Mouse (Mus musculus): ENCODE measurements around the gene Pipox. TPM values are rescaled to one million over a fixed set of nuclear protein-coding genes. Genes with fewer than 3 reads are reported as not detected.

The Pipox gene
- total and polyA plus RNA-seq, 2 experiments from 2014 or later: 3.6 to 5.1 TPM

DNA sequence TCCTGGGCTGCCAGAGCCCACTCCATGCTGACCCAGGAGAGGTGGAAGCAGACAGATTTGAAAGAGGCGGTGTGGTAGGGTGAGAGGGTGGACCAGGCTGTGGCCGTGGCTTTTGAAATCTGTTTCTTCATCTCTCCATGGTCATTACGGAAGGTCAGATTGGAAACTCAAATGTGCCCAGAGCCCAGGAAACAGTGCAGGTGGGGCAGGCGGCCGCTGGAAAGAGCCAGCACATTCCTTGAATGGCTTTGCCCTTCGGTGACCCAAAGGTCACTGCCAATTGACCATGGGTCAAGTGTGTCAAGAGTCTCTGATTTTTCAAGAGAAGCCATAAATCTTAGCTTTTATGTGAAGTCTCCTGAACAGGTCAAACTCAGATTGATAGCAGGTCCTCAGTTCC lies 19.6 kb upstream of the Pipox start:
- Histone ChIP-seq H3K27me3 (ENCODE audit: insufficient read depth, low read length) (no peaks in the 10 kb centered on the region), H3K9me3 (ENCODE audit: low read length) (no peaks in the 10 kb centered on the region), H3K36me3 (ENCODE audit: insufficient read depth, low read length) (no peaks in the 10 kb centered on the region), H3K27ac (ENCODE audit: low read depth, low read length) (no peak overlapping the region), H3K4me3 (ENCODE audit: low read depth, low read length) (no peak overlapping the region), H3K4me1 (ENCODE audit: insufficient read depth, low read length) (peaks cover 18% of the 10 kb centered on the region), H3K9ac (replicated peaks; ENCODE audit: low read length, poor library complexity, severe bottlenecking) (no peak overlapping the region), H3K4me2 (ENCODE audit: low read depth, low read length, poor library complexity, severe bottlenecking) (no peak overlapping the region)
- no peak for TF ChIP-seq CTCF (IDR thresholded peaks at IDR 0.05)
- ATAC-seq (ENCODE audit: low FRiP score): no peak
- no peak for DNase-seq (ENCODE audit: low spot score)
- 65% methylated on average over 6 of the region's 6 CpGs for WGBS

DNA sequence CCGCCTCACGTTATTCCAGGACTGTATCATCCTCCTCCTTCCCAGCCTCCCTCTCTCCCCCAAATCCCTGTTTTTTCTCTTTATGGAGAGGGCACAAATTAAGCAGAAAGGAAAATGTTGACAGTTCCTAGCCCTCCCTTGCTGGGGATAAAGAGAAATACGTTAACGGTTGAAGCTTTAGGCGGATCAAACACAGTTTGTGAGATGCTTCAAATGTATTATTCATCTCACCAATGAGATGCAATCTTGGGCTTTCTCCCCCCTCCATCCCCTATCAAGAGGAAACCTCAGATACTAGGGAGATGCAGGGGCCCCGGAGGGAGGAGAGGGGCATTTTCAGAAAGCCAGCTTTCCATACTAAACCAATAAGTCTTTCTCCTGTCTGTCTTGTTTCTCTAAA lies 15.9 kb upstream of the Pipox start:
- peaks cover 7% of the 10 kb centered on the region; the same call in 1 of the 2 replicates for H3K4me1 ChIP-seq (ENCODE audit: insufficient read depth, low read length)
- H3K9me3 ChIP-seq (ENCODE audit: low read length): no peaks in the 10 kb centered on the region
- 17% methylated on average over 6 of the region's 6 CpGs for WGBS
- no peak overlapping the region for H3K4me2 ChIP-seq (ENCODE audit: low read depth, low read length, poor library complexity, severe bottlenecking)
- H3K4me3 ChIP-seq (ENCODE audit: low read depth, low read length): no peak overlapping the region
- ATAC-seq (ENCODE audit: low FRiP score): no peak
- no peak overlapping the region for H3K9ac ChIP-seq (replicated peaks; ENCODE audit: low read length, poor library complexity, severe bottlenecking)
- no peak for TF ChIP-seq CTCF (IDR thresholded peaks at IDR 0.05)
- 0 out of 2 replicates have a peak overlapping the region, but pooled peaks have one; percentile 38 for H3K27ac ChIP-seq (ENCODE audit: low read depth, low read length)
- H3K36me3 ChIP-seq (ENCODE audit: insufficient read depth, low read length): no peaks in the 10 kb centered on the region
- no peak for DNase-seq (ENCODE audit: low spot score)
- no peaks in the 10 kb centered on the region for H3K27me3 ChIP-seq (ENCODE audit: insufficient read depth, low read length)

DNA sequence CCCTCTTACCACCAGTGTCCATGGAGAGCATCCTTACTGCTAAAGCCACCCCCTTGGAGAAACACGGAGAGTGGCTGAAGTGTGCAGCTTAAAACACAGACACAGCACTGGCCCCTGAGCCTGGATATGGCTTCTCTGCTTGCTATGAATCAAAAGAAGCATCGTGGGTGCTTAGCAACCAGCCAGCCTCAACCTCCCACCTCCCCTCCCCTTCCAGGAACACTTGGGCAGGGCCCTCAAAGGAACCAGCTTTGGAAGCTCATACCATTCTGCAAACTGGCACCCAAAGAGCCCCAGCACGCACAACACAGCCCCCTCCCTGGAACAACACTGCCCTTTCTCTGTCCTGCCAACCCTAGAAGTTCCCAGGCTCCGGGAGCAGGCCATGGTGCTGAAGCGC lies 15.5 kb upstream of the Pipox start:
- 18% methylated on average over 5 of the region's 5 CpGs for WGBS
- Histone ChIP-seq H3K27me3 (ENCODE audit: insufficient read depth, low read length) (no peaks in the 10 kb centered on the region), H3K9ac (replicated peaks; ENCODE audit: low read length, poor library complexity, severe bottlenecking) (no peak overlapping the region), H3K4me2 (ENCODE audit: low read depth, low read length, poor library complexity, severe bottlenecking) (no peak overlapping the region), H3K27ac (ENCODE audit: low read depth, low read length) (0 out of 2 replicates have a peak overlapping the region, but pooled peaks have one; percentile 38), H3K36me3 (ENCODE audit: insufficient read depth, low read length) (no peaks in the 10 kb centered on the region), H3K9me3 (ENCODE audit: low read length) (no peaks in the 10 kb centered on the region), H3K4me1 (ENCODE audit: insufficient read depth, low read length) (peaks cover 4% of the 10 kb centered on the region; the same call in 1 of the 2 replicates), H3K4me3 (ENCODE audit: low read depth, low read length) (no peak overlapping the region)
- no peak for TF ChIP-seq CTCF (IDR thresholded peaks at IDR 0.05)
- no peak for DNase-seq (ENCODE audit: low spot score)
- no peak for ATAC-seq (ENCODE audit: low FRiP score)

- Histone ChIP-seq H3K27me3 (ENCODE audit: insufficient read depth, low read length) (no peaks in the 10 kb centered on the region), H3K9ac (replicated peaks; ENCODE audit: low read length, poor library complexity, severe bottlenecking) (no peak overlapping the region), H3K4me2 (ENCODE audit: low read depth, low read length, poor library complexity, severe bottlenecking) (no peak overlapping the region), H3K4me1 (ENCODE audit: insufficient read depth, low read length) (peaks cover 8% of the 10 kb centered on the region; the same call in 1 of the 2 replicates), H3K27ac (ENCODE audit: low read depth, low read length) (no peak overlapping the region), H3K36me3 (ENCODE audit: insufficient read depth, low read length) (no peaks in the 10 kb centered on the region), H3K4me3 (ENCODE audit: low read depth, low read length) (no peak overlapping the region), H3K9me3 (ENCODE audit: low read length) (no peaks in the 10 kb centered on the region)
- WGBS: 79% methylated on average over 4 of the region's 4 CpGs
- no peak for ATAC-seq (ENCODE audit: low FRiP score)
- no peak for DNase-seq (ENCODE audit: low spot score)
- TF ChIP-seq CTCF (IDR thresholded peaks at IDR 0.05): no peak
Observed at GRCm38 (mm10) chr11:77908468-77908867, 14.6 kb upstream of the Pipox start.

- 7% methylated on average over 9 of the region's 9 CpGs for WGBS
- no peaks in the 10 kb centered on the region for H3K9me3 ChIP-seq (ENCODE audit: low read length)
- ATAC-seq (ENCODE audit: low FRiP score): no peak
- H3K4me1 ChIP-seq (ENCODE audit: insufficient read depth, low read length): peaks cover 8% of the 10 kb centered on the region; the same call in 1 of the 2 replicates
- TF ChIP-seq CTCF (IDR thresholded peaks at IDR 0.05): no peak
- no peak overlapping the region for H3K9ac ChIP-seq (replicated peaks; ENCODE audit: low read length, poor library complexity, severe bottlenecking)
- no peak overlapping the region for H3K4me3 ChIP-seq (ENCODE audit: low read depth, low read length)
- H3K27me3 ChIP-seq (ENCODE audit: insufficient read depth, low read length): no peaks in the 10 kb centered on the region
- peak; percentile 74 for DNase-seq (ENCODE audit: low spot score)
- H3K4me2 ChIP-seq (ENCODE audit: low read depth, low read length, poor library complexity, severe bottlenecking): peak overlapping the region; percentile 18; the same call in 1 of the 2 replicates
- H3K27ac ChIP-seq (ENCODE audit: low read depth, low read length): peak overlapping the region; percentile 51; the same call in 1 of the 2 replicates
- H3K36me3 ChIP-seq (ENCODE audit: insufficient read depth, low read length): no peaks in the 10 kb centered on the region
Observed at GRCm38 (mm10) chr11:77906747-77907174, 12.9 kb upstream of the Pipox start.

DNA sequence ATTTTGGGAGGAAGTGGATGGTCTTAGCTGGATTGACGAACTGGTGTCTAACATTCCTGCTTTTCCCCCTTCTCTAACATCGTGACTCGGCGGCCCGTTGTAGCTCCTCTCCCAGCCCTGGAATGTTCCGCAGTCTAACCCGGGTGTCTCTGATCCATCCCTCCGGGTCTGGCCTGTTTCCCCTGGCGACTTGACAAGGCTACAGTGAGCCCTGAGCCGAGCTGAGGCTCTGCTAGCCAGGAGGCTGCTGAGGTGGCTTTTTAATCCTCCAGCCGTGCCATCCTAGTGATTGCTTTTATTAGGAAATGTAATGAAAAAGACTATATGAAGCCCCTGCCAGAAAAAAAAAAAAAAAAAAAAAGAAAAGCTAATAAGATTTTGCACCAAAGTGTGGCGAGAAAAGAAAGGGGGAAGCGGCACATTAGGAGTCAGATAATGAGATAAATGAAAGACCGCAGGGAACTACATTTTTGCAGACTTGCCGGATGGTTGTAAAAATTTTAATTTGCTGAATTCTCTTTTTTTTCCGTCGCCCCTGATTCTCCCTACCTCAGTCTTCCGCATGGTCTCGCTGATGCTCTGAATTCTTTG lies 12.3 kb upstream of the Pipox start:
- Histone ChIP-seq H3K36me3 (ENCODE audit: insufficient read depth, low read length) (no peaks in the 10 kb centered on the region), H3K9me3 (ENCODE audit: low read length) (no peaks in the 10 kb centered on the region), H3K4me2 (ENCODE audit: low read depth, low read length, poor library complexity, severe bottlenecking) (no peak overlapping the region), H3K27ac (ENCODE audit: low read depth, low read length) (0 out of 2 replicates have a peak overlapping the region, but pooled peaks have one; percentile 51), H3K4me3 (ENCODE audit: low read depth, low read length) (no peak overlapping the region), H3K9ac (replicated peaks; ENCODE audit: low read length, poor library complexity, severe bottlenecking) (no peak overlapping the region), H3K4me1 (ENCODE audit: insufficient read depth, low read length) (peaks cover 8% of the 10 kb centered on the region; the same call in 1 of the 2 replicates), H3K27me3 (ENCODE audit: insufficient read depth, low read length) (no peaks in the 10 kb centered on the region)
- TF ChIP-seq CTCF (IDR thresholded peaks at IDR 0.05): no peak
- ATAC-seq (ENCODE audit: low FRiP score): no peak
- 10% methylated on average over 19 of the region's 19 CpGs for WGBS
- DNase-seq (ENCODE audit: low spot score): no peak
